Mouse (Mus musculus) layer of hippocampus, adult 18-20 months (tissue): Measurements from ENCODE around the gene Asic5. TPM values are rescaled to one million over a fixed set of nuclear protein-coding genes. Genes with fewer than 3 reads are reported as not detected.

Experiments
- total RNA-seq, 2 experiments: library from RNA; stranded (reverse); gene quantifications; 2 replicates each; pipeline ENCODE4 v1.2.3; 2021

Asic5 gene
- total RNA-seq, 2 experiments from 2014 or later: not detected

Other genes with a start within 250 kb of the Asic5 start
- 10 to 100 TPM; 18.0 to 20.6 TPM for gene Ctso, start 49.7 kb upstream of the Asic5 start, total RNA-seq
- gene Tdo2, start 6.1 kb upstream of the Asic5 start, total RNA-seq: 10 to 100 TPM; 10.9 to 12.6 TPM
- 100 to 1,000 TPM; 106 to 112 TPM for gene Gucy1b1, start 92.4 kb downstream of the Asic5 start, total RNA-seq
- gene Gucy1a1, start 163.5 kb downstream of the Asic5 start, total RNA-seq: 10 to 100 TPM; 18.5 to 19.7 TPM